Mouse (Mus musculus) heart, embryonic 12.5 days (tissue): ENCODE data around the gene Gm20388. TPM values are rescaled to one million over a fixed set of nuclear protein-coding genes. Genes with fewer than 3 reads are reported as not detected.
A peak's percentile ranks its signal among the peaks of the same experiment; 100 is the strongest.

ENCODE experiments used
- ATAC-seq: fragments of 200-750 bp; cut with Nextera tagmentation; 2 replicates; pipeline ENCODE4 v1.8.0; 2017; ENCODE audit warnings: moderate TSS enrichment, moderate library complexity; ENCODE audit not compliant: insufficient number of reproducible peaks, low FRiP score
- H3K27ac ChIP-seq: fragments of 300-500 bp; sonication (generic); 2 replicates; pipeline ENCODE4 v1.5.1; 2016; ENCODE audit warnings: mild to moderate bottlenecking, moderate library complexity; ENCODE audit not compliant: poor library complexity, severe bottlenecking
- H3K27me3 ChIP-seq: fragments of 300-500 bp; sonication (generic); replicated peaks from 2 replicates; pipeline ENCODE4 v1.6.1; 2016; ENCODE audit warnings: mild to moderate bottlenecking, moderate library complexity
- H3K36me3 ChIP-seq: fragments of 300-500 bp; sonication (generic); 2 replicates; pipeline ENCODE4 v1.6.1; 2016; ENCODE audit warnings: mild to moderate bottlenecking, moderate library complexity
- H3K4me1 ChIP-seq: fragments of 300-500 bp; sonication (generic); replicated peaks from 2 replicates; pipeline ENCODE4 v1.6.1; 2016; ENCODE audit warnings: mild to moderate bottlenecking
- H3K4me2 ChIP-seq: fragments of 300-500 bp; sonication (generic); 2 replicates; pipeline ENCODE4 v1.6.1; 2016; ENCODE audit warnings: mild to moderate bottlenecking, moderate library complexity
- H3K4me3 ChIP-seq: fragments of 300-500 bp; sonication (generic); 2 replicates; pipeline ENCODE4 v1.5.1; 2016; ENCODE audit warnings: mild to moderate bottlenecking
- H3K9ac ChIP-seq: fragments of 300-500 bp; sonication (generic); 2 replicates; pipeline ENCODE4 v1.6.1; 2016; ENCODE audit warnings: mild to moderate bottlenecking, moderate library complexity
- H3K9me3 ChIP-seq: fragments of 300-500 bp; sonication (generic); replicated peaks from 2 replicates; pipeline ENCODE4 v1.6.1; 2016; ENCODE audit warnings: mild to moderate bottlenecking, moderate library complexity
- WGBS: fragments of 180-500 bp; shearing (Covaris S2); methylation state at CpG from one replicate; pipeline ENCODE4 v1.1.7; 2016; 5-methylcytosine and 5-hydroxymethylcytosine counted together
- polyA plus RNA-seq: library from polyadenylated mRNA; unstranded; fragments of >200 nt; fragmentation: Nextera tagmentation; extraction: Ambion mirVana; gene quantifications from 2 replicates; pipeline ENCODE4 v1.2.1, GENCODE M21; 2016

Gm20388 gene
- polyA plus RNA-seq, 1 experiment from 2014 or later, result not detected

DNA sequence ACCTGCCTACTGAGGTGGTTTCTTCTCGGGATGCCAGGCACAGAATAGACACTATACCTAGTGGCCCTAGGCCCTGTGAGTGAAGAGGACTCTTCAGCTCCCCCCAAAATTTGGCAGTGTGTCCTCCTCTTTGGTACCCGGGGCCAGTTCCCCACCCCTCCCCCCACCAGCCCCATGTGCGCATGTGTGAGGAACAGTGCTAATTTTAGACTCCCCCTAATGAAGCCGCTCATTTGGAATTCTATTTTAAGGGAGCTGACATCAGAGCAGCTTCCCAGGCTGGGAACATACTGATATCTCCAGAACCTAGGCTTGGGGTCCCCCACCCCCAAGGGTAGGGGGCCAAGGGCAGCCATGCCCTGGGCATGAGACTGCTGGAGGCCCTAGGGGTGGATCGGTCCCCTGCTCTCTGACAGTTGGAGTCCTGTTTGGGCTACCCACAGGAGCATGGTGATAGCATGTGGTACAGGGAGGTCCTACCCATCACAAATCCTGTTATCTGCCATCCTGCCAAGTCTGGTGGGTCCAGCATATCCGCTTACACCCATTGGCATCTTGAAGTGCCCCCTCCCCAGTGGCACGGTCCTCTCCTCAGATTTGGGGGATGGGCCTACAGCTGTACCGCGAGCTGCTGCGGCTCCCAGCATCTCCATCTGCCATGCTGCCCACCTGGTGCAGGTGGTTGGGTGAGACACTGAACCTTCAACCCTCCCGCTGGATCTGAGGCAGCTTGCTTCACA, 640.5 kb downstream of the Gm20388 start:
- Histone ChIP-seq H3K4me2 (peak overlapping the region; percentile 50), H3K36me3 (peaks cover 18% of the 10 kb centered on the region), H3K27ac (peak overlapping the region; percentile 93), H3K9ac (peak overlapping the region; percentile 64; the same call in 1 of the 2 replicates), H3K9me3 (no peaks in the 10 kb centered on the region), H3K4me3 (no peak overlapping the region), H3K27me3 (no peaks in the 10 kb centered on the region), H3K4me1 (peaks cover 100% of the 10 kb centered on the region)
- WGBS, result 56% methylated on average over 11 of the region's 11 CpGs
- ATAC-seq, result peak; percentile 10; the same call in 1 of the 2 replicates

DNA sequence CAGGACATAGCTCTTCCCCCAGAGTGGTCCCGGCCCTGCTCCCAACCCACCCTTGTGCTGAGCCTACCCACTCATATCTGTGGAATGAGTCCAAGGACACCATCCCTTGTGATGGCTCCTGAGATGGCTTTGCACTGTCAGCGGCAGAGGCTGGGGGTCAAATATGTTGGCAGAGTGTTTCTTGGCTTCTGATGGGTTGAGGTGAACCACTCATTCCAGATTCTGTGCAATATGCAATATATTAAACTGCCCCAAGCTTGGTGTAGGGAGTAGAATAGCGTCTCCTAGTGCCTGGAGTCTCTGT, 641.0 kb downstream of the Gm20388 start:
- peak overlapping the region; percentile 93 for H3K27ac ChIP-seq
- no peak overlapping the region for H3K4me3 ChIP-seq

DNA sequence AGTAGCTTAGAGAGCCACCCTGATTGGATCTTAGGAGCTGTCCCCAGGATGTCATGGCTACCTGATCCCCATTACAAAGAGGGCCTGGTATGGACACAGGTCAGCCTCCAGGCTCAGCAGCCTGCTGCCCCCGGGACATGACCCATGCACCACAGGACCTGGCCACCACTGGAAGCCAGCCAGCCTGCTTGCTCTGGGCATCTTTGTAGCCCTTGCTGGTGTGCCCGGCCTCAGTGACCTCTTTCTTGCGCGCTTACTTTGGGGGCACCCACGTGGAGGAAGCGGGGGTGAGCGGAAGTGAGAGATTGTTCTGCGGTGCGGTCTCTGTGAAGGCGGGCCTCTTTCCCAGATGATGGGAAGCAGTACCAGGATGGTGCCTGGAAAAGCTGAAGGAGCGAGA, 641.9 kb downstream of the Gm20388 start:
- Histone ChIP-seq H3K27ac (peak overlapping the region; percentile 26; the same call in 1 of the 2 replicates), H3K4me2 (no peak overlapping the region), H3K9me3 (no peaks in the 10 kb centered on the region), H3K9ac (peak overlapping the region; percentile 43), H3K4me1 (peaks cover 100% of the 10 kb centered on the region), H3K4me3 (no peak overlapping the region), H3K27me3 (no peaks in the 10 kb centered on the region), H3K36me3 (peaks cover 18% of the 10 kb centered on the region)
- 84% methylated on average over 11 of the region's 11 CpGs for WGBS
- no peak for ATAC-seq

More for the DNA sequence above, 641.0 kb downstream of the Gm20388 start:
- Histone ChIP-seq H3K27me3 (no peaks in the 10 kb centered on the region), H3K9me3 (no peaks in the 10 kb centered on the region), H3K36me3 (peaks cover 18% of the 10 kb centered on the region), H3K9ac (peak overlapping the region; percentile 39; the same call in 1 of the 2 replicates), H3K4me1 (peaks cover 100% of the 10 kb centered on the region), H3K4me2 (peak overlapping the region; percentile 50)
- WGBS, result 69% methylated on average over 3 of the region's 3 CpGs
- ATAC-seq, result no peak

DNA sequence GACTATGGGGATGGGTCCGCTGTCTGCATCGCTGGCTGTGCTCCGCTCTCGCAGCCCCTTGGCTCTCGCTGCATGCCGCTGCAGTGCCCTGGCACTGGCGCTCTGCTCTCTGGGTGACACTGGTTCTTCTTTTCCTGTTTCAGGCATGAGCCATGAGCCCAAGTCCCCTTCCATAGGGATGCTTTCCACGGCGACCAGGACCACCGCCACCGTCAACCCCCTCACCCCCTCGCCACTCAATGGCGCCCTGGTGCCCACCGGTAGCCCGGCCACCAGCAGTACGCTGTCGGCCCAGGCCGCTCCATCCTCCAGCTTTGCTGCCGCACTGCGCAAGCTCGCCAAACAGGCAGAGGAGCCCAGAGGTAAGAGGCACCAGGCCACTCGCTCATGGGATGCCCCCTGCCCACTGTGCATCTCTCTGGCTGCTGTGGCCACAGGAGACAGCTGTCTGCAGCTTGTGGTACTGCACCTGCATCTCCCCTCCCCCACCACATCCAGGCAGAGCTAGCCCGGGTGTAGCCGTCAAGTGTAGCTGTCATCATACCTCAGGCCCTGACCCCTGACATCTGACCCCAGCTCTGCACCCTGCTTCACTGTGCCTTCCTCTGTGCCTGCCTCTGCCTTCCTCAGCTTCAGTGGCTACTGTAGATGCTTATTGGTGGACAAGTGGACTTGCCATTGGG, 642.9 kb downstream of the Gm20388 start:
- Histone ChIP-seq H3K27ac (peak overlapping the region; percentile 20; the same call in 1 of the 2 replicates), H3K4me2 (no peak overlapping the region), H3K27me3 (no peaks in the 10 kb centered on the region), H3K4me3 (no peak overlapping the region), H3K4me1 (peaks cover 100% of the 10 kb centered on the region), H3K9me3 (no peaks in the 10 kb centered on the region), H3K36me3 (peaks cover 19% of the 10 kb centered on the region), H3K9ac (peak overlapping the region; percentile 3; the same call in 1 of the 2 replicates)
- 85% methylated on average over 24 of the region's 24 CpGs for WGBS
- no peak for ATAC-seq

DNA sequence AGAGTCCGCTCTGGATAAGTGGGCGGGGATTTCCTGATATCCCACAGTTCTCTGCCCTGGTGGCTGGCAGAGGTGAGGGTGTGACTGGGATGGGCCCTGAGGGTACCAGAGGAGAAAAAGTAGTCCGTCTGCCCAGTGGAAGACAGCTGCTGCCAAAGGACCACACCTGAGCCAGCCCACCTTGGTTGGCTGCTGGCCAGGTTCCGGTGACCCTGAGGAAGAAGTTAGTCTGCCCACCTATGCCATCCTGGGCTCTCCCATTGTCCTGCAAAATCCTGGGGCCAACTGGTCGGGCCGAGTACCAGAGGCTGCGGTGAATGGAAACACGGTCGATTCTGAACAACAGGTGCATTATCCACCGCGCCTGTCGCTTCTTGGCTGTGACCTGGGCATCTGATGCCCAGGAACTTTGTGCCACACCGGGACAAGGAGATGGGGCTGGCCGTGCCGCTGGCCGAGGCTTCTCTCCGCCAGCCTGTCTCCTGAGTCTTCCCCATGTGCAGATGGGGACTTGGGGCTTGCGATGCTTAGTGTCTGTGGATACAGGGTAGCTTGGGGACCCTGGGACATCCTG, 643.9 kb downstream of the Gm20388 start:
- 91% methylated on average over 18 of the region's 18 CpGs for WGBS

DNA sequence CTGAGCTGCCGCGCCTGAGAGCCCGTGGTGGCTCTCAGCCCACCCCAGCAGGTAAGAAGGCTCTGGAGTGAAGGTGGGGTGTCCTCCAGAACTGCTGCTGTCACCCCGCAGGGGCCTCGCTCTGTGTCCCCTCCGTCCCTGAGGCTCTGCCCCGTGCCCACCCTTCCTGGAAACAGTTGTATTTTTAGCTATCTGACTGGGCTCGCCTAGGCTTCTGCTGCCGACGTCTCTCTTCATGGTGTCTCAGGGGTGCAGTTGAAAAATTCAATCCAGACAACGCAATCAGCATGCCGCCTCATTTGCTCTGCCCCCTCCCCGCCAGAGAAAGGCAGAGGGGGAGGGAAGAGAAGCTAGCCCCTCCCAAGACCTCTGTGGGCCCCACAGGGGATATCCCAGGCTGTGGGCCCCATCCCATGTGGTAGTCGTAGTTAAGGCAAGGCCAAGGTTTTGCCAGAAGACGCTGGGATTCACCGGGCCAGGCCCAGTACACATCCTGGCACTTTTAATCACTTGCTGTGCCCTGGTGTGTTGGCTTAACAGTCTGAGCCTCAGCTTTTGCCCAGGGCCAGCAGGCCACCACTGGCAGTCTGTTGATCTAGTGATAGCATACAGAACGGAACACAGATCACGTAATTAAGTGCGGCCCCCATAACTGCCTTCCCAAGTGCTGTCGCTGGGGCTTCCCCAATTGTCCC, 645.7 kb downstream of the Gm20388 start:
- H3K4me3 ChIP-seq, result peak overlapping the region; percentile 30
- WGBS, result 35% methylated on average over 20 of the region's 20 CpGs
- H3K36me3 ChIP-seq, result peaks cover 30% of the 10 kb centered on the region
- no peaks in the 10 kb centered on the region for H3K9me3 ChIP-seq
- H3K4me2 ChIP-seq, result peak overlapping the region; percentile 61
- ATAC-seq, result peak; percentile 18; the same call in 1 of the 2 replicates
- H3K27me3 ChIP-seq, result no peaks in the 10 kb centered on the region
- H3K4me1 ChIP-seq, result peaks cover 100% of the 10 kb centered on the region
- peak overlapping the region; percentile 99 for H3K27ac ChIP-seq
- H3K9ac ChIP-seq, result peak overlapping the region; percentile 70

More for the DNA sequence above, 643.9 kb downstream of the Gm20388 start:
- Histone ChIP-seq H3K4me3 (no peak overlapping the region), H3K4me2 (peak overlapping the region; percentile 61), H3K27me3 (no peaks in the 10 kb centered on the region), H3K36me3 (peaks cover 27% of the 10 kb centered on the region), H3K27ac (peak overlapping the region; percentile 99), H3K9me3 (no peaks in the 10 kb centered on the region), H3K9ac (peak overlapping the region; percentile 40; the same call in 1 of the 2 replicates), H3K4me1 (peaks cover 100% of the 10 kb centered on the region)
- no peak for ATAC-seq

DNA sequence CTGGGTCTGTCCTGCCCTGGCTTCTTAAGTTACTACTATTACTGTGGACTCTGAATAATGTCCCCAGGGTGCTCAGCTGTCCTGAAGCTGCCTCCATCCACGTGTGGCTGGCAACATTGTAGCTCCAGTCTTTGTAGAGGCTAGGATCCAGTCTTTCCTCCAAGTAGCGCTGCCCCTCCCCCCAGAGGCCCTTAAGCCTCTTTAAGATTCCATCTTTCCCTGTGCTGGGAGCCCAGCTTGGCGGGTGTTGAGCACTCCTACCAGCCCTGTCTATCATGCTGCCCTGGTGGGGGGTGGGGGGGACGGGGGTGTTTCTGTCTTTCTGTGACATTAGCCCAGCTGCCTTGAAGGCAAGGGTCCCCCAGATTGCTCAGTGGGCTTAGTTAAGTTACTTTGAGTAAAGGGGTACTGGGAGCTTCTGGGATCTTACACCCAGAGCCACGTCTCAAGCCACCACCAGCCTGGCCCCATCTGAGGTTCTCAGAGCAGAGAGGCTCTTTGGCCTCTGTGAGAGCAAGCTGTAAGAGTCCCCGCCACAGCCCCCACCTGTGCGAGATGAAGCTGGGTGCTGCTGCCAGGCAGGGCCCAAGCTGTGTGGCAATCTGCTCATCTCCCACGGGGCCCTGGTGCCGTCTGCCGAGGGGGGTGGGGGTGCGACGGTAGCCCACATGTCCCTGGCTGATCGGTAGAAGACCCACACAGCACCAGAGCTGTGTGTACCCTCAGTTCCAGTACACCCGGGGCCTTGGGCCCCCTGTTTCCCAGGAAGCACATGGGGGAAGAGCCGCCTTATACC, 646.7 kb downstream of the Gm20388 start:
- H3K9me3 ChIP-seq, result no peaks in the 10 kb centered on the region
- H3K27ac ChIP-seq, result peak overlapping the region; percentile 99
- H3K27me3 ChIP-seq, result no peaks in the 10 kb centered on the region
- H3K9ac ChIP-seq, result peak overlapping the region; percentile 70
- 55% methylated on average over 15 of the region's 15 CpGs for WGBS
- H3K36me3 ChIP-seq, result peaks cover 30% of the 10 kb centered on the region
- ATAC-seq, result no peak
- peak overlapping the region; percentile 61; the same call in 1 of the 2 replicates for H3K4me2 ChIP-seq
- no peak overlapping the region for H3K4me3 ChIP-seq
- H3K4me1 ChIP-seq, result peaks cover 100% of the 10 kb centered on the region

DNA sequence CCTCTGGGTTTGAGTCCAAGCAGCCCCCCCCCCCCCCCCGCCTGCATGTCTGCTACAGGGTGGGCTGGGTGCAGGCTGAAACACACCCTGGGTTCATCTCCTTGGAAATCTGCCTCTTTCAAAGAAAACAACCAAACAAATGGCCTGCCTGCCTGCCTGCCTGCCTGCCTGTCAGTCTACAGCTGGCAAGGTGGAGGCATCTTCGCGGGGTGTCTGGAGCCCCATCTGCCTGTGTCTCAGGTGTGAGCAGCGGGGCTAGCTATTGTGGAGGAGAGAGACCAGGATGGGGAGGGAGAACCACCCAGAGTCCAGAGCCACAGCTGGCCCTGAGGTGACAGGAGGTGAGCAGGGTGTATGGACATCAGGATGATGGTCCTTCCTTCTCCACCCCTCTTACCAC, 647.5 kb downstream of the Gm20388 start:
- no peak overlapping the region for H3K4me2 ChIP-seq
- peak overlapping the region; percentile 99; the same call in 1 of the 2 replicates for H3K27ac ChIP-seq
- no peaks in the 10 kb centered on the region for H3K9me3 ChIP-seq
- H3K9ac ChIP-seq, result peak overlapping the region; percentile 70; the same call in 1 of the 2 replicates
- H3K27me3 ChIP-seq, result no peaks in the 10 kb centered on the region
- H3K4me1 ChIP-seq, result peaks cover 100% of the 10 kb centered on the region
- peaks cover 30% of the 10 kb centered on the region for H3K36me3 ChIP-seq
- no peak overlapping the region for H3K4me3 ChIP-seq
- WGBS, result 81% methylated on average over 4 of the region's 4 CpGs
- no peak for ATAC-seq

DNA sequence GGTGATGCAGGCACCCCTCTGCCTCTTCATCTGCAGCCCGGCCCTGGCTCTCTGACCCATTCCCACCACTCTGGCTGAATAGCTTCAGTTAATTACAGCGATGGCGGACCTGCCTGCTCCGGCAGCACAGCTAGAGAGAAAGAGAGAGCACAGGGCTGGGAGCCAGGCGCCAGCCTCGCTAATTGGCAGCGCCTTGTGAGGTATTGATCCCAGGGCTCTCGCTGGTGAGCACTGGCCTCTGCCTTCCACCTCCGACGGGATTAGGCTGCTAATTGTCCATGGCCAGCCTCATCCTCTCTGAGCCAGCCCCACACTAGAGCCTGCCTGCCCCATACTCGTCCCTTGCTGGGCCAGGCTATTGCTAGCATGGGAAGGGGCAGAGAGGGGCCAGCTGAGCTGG, 649.0 kb downstream of the Gm20388 start:
- H3K9ac ChIP-seq, result peak overlapping the region; percentile 44; the same call in 1 of the 2 replicates
- H3K27me3 ChIP-seq, result no peaks in the 10 kb centered on the region
- 63% methylated on average over 11 of the region's 11 CpGs for WGBS
- no peaks in the 10 kb centered on the region for H3K9me3 ChIP-seq
- H3K4me3 ChIP-seq, result no peak overlapping the region
- H3K36me3 ChIP-seq, result peaks cover 16% of the 10 kb centered on the region
- no peak for ATAC-seq
- H3K27ac ChIP-seq, result no peak overlapping the region
- H3K4me2 ChIP-seq, result no peak overlapping the region
- H3K4me1 ChIP-seq, result peaks cover 100% of the 10 kb centered on the region

DNA sequence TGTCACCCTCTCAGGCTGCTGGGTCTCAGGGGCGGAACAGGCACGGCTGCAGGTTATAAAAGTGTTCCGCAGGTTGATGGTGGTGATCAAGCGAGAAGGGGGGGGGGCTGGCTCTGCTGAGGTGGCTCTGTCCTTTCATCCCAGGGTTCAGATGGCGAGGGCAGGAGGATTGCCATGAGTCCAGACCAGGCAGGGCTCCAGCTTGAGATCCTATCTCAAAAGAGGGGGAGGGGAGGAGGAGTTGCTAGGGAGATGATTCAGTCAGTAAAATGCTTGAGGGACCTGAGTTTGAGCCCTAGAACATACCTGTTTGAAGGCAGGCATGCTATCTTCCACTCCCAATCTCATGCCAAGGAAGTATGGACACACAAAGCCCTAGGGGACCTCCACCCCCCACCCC, 649.9 kb downstream of the Gm20388 start:
- peaks cover 17% of the 10 kb centered on the region for H3K36me3 ChIP-seq
- H3K9me3 ChIP-seq, result no peaks in the 10 kb centered on the region
- no peak overlapping the region for H3K27ac ChIP-seq
- 80% methylated on average over 5 of the region's 5 CpGs for WGBS
- H3K27me3 ChIP-seq, result no peaks in the 10 kb centered on the region
- H3K4me3 ChIP-seq, result no peak overlapping the region
- H3K4me1 ChIP-seq, result peaks cover 99% of the 10 kb centered on the region
- H3K9ac ChIP-seq, result 0 out of 2 replicates have a peak overlapping the region, but pooled peaks have one; percentile 3
- no peak overlapping the region for H3K4me2 ChIP-seq
- no peak for ATAC-seq
